Mouse (Mus musculus) left cerebral cortex, postnatal 36 days (tissue): ENCODE measurements around the gene Fam161a. TPM values are rescaled to one million over a fixed set of nuclear protein-coding genes. Genes with fewer than 3 reads are reported as not detected.

Source experiments
- DNase-seq, 2 experiments: peaks; one replicate each; pipeline ENCODE4 v3.0.0; 2021 to 2022; ENCODE audit warnings: low spot score in 2 of 2, mixed read lengths in 1 of 2
- intact Hi-C: fragments of 180-260 bp; cut with DNase I; formaldehyde crosslinking; loops from one replicate; pipeline ENCODE4 v1.15.1; 2025
- total RNA-seq, 2 experiments: library from RNA; stranded (reverse); gene quantifications; 2 replicates each; pipeline ENCODE4 v1.2.3; 2021

Fam161a gene
- total RNA-seq, 2 experiments from 2014 or later: 2.6 to 4.4 TPM

DNA sequence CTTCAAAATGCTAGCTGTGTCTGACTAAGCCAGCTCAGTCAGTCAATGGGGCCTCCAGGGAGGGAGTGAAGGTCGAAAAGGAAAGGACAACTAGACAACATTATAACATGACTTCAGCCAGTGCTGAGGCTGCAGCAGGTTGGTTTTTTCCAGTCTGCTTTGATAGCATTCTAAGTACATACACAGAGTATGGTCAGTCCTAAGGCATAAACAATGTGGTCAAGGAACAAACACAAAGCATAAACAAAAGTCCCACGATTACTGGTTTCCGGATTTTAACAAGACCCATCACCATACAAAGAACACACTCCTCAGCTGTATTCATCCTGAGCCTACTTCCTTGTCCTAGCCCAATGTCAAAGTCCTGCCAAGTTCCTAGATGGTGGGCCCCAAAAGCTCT, 21.8 kb upstream of the Fam161a start:
- intact Hi-C loops: loop anchor here (5.0 to 10.0 kb wide), 2 partner anchors 287 to 579 kb away; no protein-coding TSS in a partner anchor
- no peak for DNase-seq

DNA sequence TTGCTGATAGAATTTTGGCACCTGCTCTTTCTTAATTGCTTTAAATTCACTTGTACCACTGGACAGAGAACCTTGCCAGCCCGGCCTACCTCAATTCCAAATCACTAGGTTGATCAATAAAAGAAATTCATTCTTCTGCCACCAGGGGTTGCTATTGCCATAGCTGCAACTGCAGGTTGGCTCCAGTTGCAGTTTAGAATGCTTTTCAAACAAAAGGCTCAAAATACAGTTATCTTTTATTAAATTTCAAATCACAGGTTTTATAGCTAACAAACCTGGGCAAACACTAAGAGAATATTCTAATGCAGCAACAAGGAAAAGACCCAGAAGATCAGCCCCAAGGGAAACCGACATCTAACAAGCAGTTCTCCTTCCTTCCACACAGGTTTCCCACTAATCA, 20.0 kb upstream of the Fam161a start:
- intact Hi-C loops: loop anchor here (5.0 to 10.0 kb wide), 2 partner anchors 285 to 577 kb away; no protein-coding TSS in a partner anchor
- no peak for DNase-seq

- intact Hi-C loops: loop anchor here (2.0 to 10.0 kb wide), 3 partner anchors 265 to 575 kb away; no protein-coding TSS in a partner anchor
These were observed 17.5 kb upstream of the Fam161a start for GRCm38 (mm10) chr11:22989786-22990185.

GRCm38 (mm10) chr11:22990393-22991126, 16.8 kb upstream of the Fam161a start, which contains the start of gene Cct4:
Gene Cct4, plus strand, starts transcription at chr11:22990519.
- peak; percentile 94 to 95 for DNase-seq
- intact Hi-C loops: loop anchor here (2.0 kb wide), 1 partner anchor 264 kb away; no protein-coding TSS in a partner anchor

More at GRCm38 (mm10) chr11:22989786-22990185, 17.5 kb upstream of the Fam161a start:
- no peak for DNase-seq

GRCm38 (mm10) chr11:22991218-22991835, 16.0 kb upstream of the Fam161a start:
- no peak for DNase-seq
- intact Hi-C loops: loop anchor here (2.0 kb wide), 1 partner anchor 263 kb away; no protein-coding TSS in a partner anchor

DNA sequence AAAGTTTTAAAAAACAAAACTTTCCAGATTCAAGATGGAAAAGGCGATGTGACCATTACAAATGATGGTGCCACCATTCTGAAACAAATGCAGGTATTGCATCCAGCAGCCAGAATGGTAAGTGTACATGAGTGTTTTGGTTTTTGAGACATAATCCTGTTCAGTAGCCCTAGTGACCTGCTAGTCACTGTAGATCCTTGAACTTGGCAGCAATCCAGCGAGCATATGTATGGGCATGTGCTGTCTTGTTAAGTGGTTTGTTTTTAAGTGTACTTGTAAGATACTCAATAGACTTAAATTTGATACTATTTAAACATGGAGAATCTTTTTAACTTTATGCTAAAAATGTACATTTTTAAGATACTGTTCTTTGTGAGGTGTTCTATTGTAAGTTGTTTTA, 13.1 kb upstream of the Fam161a start:
- intact Hi-C loops: no loop called here

DNA sequence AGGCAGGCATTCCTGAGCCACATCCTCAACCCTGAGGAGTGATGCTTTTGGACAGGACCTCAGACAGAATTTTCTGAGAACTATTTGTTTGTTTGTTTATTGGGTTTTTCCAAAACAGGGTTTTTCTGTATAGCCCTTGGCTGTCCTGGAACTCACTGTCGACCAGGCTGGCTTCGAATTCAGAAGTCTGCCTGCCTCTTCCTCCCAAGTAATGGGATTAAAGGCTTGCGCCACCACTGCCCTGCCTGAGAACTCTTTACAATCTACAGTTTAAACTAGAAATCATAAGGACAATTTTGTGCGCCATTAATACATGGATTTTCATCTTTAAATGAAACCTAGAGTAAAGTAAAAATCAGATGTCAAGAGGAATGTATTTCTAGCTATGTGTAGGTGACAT, 11.9 kb upstream of the Fam161a start:
- intact Hi-C loops: no loop called here
- DNase-seq: no peak

More for the DNA sequence above, 13.1 kb upstream of the Fam161a start:
- DNase-seq: no peak

- intact Hi-C loops: no loop called here
- no peak for DNase-seq
These were observed 9.0 kb upstream of the Fam161a start for GRCm38 (mm10) chr11:22998308-22998707.

- DNase-seq: no peak
- intact Hi-C loops: loop anchor here (5.0 kb wide), 1 partner anchor 62 kb away; no protein-coding TSS in a partner anchor
These were observed 2.1 kb upstream of the Fam161a start for GRCm38 (mm10) chr11:23005276-23005675.

GRCm38 (mm10) chr11:23007166-23007480, 208 bp upstream of the Fam161a start:
- DNase-seq: no peak

GRCm38 (mm10) chr11:23008181-23008823, 971 bp downstream of the Fam161a start:
- intact Hi-C loops: loop anchor here (5.0 kb wide), 1 partner anchor 59 kb away; no protein-coding TSS in a partner anchor
- DNase-seq: peak; percentile 78 to 84

More at GRCm38 (mm10) chr11:23007166-23007480, 208 bp upstream of the Fam161a start:
- intact Hi-C loops: loop anchor here (1.0 to 5.0 kb wide), 2 partner anchors 60 to 248 kb away; no protein-coding TSS in a partner anchor

DNA sequence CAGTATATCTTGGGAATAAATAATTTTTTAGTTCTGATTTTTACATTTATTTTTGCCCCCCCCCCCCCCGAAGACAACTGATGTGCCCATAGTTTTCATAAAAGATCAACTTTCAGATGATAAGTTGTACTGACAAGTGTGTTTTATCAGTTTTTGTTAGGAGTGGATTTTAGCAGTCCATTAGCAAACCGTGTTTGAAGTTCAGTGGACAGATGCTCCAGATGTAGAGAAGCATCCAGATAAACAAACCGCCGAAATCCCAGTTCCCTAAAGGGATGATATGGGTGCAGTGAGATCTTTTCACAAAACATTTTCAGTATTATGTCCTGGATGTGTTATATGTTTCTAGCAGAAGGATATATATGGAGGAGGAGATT, 1.5 kb downstream of the Fam161a start:
- intact Hi-C loops: loop anchor here (5.0 kb wide), 1 partner anchor 58 kb away; no protein-coding TSS in a partner anchor

DNA sequence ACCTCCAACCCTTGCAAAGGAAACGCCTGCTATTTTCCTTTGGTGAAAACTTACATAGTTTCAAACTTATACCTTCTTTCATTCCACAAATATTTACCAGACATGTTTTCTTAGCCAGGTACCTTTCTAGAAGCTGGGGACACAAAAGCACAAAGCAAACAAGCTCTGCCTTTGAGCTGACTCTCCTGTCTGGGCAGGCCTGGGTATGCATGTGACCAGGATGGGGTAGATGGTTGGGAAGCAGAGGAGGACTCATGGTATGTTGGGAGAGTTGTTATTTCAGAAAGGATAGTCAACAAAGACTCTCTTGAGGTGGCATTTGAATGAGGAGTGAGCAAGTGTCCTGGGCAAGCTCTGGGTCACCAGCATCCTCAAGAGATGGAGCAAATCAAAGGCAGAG, 5.8 kb downstream of the Fam161a start:
- DNase-seq: no peak
- intact Hi-C loops: no loop called here

More for the DNA sequence above, 1.5 kb downstream of the Fam161a start:
- DNase-seq: no peak

GRCm38 (mm10) chr11:23013580-23014294, 6.4 kb downstream of the Fam161a start:
- DNase-seq: no peak
- intact Hi-C loops: no loop called here

DNA sequence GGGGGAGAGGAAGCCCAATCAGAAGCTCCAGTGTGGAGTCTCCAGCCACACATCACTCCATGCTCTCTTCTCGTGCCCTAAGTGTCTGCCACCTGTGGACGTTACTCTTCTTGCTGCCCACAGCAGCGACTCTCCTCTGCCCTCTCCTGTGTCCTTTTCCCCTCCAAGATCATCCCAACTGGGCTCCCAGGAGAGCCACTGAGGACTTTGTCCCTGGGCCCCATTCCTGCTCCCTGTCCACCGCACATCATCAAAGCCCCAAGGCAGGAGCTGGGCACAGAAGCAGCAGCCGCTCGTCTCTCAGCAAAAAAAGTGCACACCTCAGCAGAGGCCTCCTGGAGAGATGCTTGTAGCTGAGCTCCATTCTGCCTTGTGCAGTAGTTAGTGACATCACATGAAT, 7.7 kb downstream of the Fam161a start:
- intact Hi-C loops: no loop called here
- no peak for DNase-seq

DNA sequence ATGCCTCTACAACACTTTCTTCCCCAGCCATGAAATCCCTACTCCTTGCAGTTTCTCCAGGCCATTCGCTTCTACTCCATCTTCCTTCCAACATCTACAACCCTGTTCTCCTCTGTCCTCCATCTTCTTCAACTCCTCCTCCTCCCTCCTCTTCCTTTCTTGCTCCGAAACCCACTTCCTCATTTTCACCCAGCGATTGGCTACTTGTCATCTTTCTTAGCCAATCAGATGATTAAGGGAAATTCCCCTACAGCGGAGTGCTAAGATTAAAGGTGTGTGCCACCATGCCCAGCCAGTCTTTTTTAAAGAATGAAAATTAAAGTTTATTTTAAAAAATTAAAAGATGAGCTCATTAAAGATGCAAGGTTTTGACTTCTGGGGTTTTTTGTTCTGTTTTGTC, 10.6 kb downstream of the Fam161a start:
- no peak for DNase-seq
- intact Hi-C loops: no loop called here

GRCm38 (mm10) chr11:23020116-23020770, 12.9 kb downstream of the Fam161a start:
- intact Hi-C loops: no loop called here
- DNase-seq: no peak

GRCm38 (mm10) chr11:23020841-23021240, 13.5 kb downstream of the Fam161a start:
- intact Hi-C loops: no loop called here
- no peak for DNase-seq

DNA sequence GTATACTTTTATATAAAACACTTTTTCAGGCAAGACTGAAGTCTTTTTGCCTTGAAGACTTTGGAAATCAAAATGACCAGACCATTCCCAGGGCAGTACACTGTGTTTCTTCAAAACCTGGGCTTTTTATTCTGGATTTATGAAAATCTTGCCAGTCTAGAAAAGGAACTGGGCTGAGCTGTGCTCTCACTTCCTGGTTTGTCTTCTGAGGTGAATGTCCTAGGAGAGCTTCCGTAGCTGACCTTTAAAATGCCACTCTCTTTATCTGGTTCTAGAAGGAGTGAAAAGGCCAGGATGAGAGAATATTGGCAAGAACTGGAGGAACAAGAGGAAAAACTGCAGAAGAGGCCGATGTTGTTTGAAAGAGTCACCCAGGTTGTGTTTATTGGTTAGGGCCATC, 15.8 kb downstream of the Fam161a start:
- DNase-seq: no peak
- intact Hi-C loops: no loop called here
